Mouse (Mus musculus) mammary gland, adult 2 months (tissue): ENCODE measurements around the gene Rhobtb3. TPM values are rescaled to one million over a fixed set of nuclear protein-coding genes. Genes with fewer than 3 reads are reported as not detected.

Experiments
- polyA plus RNA-seq: library from polyadenylated mRNA; depleted of rRNA; stranded (reverse); fragments of >200 nt; gene quantifications from 2 replicates; pipeline ENCODE4 v1.2.3, GENCODE M21; 2012; ENCODE audit warnings: low replicate concordance; rRNA removed

Gene Rhobtb3
- 8.7 and 13.9 TPM in 2 replicates for polyA plus RNA-seq

GRCm38 (mm10) chr13:75943189-75944043 is at the start of gene Rhobtb3:
Gene Rhobtb3 (minus strand): TSS chr13:75943925.

GRCm38 (mm10) chr13:75966850-75967249 is 23.1 kb upstream of the Rhobtb3 start, which contains the start of gene Spata9:
Gene Spata9 (plus strand): TSS chr13:75967150.

GRCm38 (mm10) chr13:75839719-75840481 is 103.8 kb downstream of the Rhobtb3 start, which contains the start of gene Glrx:
Gene Glrx (plus strand): TSS chr13:75839868.

Other genes with a start within 250 kb of the Rhobtb3 start
- 2.7 and 5.8 TPM in 2 replicates for gene Ell2, start 237.2 kb downstream of the Rhobtb3 start, polyA plus RNA-seq
- 16.9 and 47.9 TPM in 2 replicates for gene Glrx, start 104.1 kb downstream of the Rhobtb3 start, polyA plus RNA-seq
- gene Spata9, start 23.2 kb upstream of the Rhobtb3 start, polyA plus RNA-seq = not detected in 2 replicates
- 5.8 and 6.3 TPM in 2 replicates for gene Rfesd, start 74.8 kb upstream of the Rhobtb3 start, polyA plus RNA-seq
- 0.06 and 0.22 TPM in 2 replicates for gene Gpr150, start 113.1 kb upstream of the Rhobtb3 start, polyA plus RNA-seq
- gene Arsk, start 154.7 kb upstream of the Rhobtb3 start, polyA plus RNA-seq = 3.5 and 7.5 TPM in 2 replicates
- gene Ttc37, start 154.8 kb upstream of the Rhobtb3 start, polyA plus RNA-seq = 6.0 and 10.2 TPM in 2 replicates